Mouse (Mus musculus) C2C12 (cell line): ENCODE data around the gene Rarres2.

ENCODE experiments used
- CEBPB ChIP-seq: IDR thresholded peaks from one replicate; pipeline ENCODE4 v1.6.1; 2011; ENCODE audit warnings: low read depth, mild to moderate bottlenecking, control low read depth, moderate library complexity
- CTCF ChIP-seq: IDR thresholded peaks from one replicate; pipeline ENCODE4 v1.5.1; 2011; ENCODE audit not compliant: control insufficient read depth, insufficient read depth, insufficient read length
- MAX ChIP-seq: IDR thresholded peaks from one replicate; pipeline ENCODE4 v1.6.1; 2011; ENCODE audit warnings: mild to moderate bottlenecking, control low read depth
- MYOD1 ChIP-seq: IDR thresholded peaks from one replicate; pipeline ENCODE4 v1.6.1; 2011; ENCODE audit warnings: low read depth; ENCODE audit not compliant: control insufficient read depth, insufficient read length
- MYOG ChIP-seq: IDR thresholded peaks from one replicate; pipeline ENCODE4 v1.6.1; 2011; ENCODE audit not compliant: control insufficient read depth, insufficient read length; ENCODE audit errors: extremely low read depth
- USF1 ChIP-seq: IDR thresholded peaks from one replicate; pipeline ENCODE4 v1.6.1; 2011; ENCODE audit warnings: low read depth, mild to moderate bottlenecking, control low read depth, moderate library complexity

GRCm38 (mm10) chr6:48613464-48613863 is 40.9 kb upstream of the Rarres2 start:
- TF ChIP-seq CTCF (no peak), MYOG (no peak), MAX (no peak), MYOD1 (no peak), CEBPB (no peak), USF1 (no peak)
